Mouse (Mus musculus) skeletal muscle tissue, adult 2 months (tissue): ENCODE data around the gene Btbd2.

Experiments used
- DNase-seq: peaks from one replicate; pipeline ENCODE4 v3.0.0-alpha.2; 2012; ENCODE audit warnings: low read depth, low spot score

Gene Btbd2

DNA sequence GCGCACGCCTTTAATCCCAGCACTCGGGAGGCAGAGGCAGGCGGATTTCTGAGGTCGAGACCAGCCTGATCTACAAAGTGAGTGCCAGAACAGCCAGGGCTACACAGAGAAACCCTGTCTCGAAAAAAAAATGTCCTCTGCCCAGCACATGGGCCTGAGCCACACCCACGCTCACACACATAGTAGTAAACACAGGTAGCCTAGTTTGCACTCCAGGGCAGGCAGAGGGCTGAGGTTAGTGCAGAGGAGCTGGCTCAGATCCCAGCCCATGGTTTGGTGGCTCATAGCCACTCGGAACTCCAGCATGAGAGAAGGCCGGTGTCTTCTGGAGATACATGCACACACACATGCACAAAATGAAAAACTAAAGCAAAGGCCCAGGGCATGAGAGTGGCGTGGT, 9.9 kb downstream of the Btbd2 start:
- DNase-seq = no peak

GRCm38 (mm10) chr10:80635345-80635744, 21.5 kb downstream of the Btbd2 start:
- no peak for DNase-seq

DNA sequence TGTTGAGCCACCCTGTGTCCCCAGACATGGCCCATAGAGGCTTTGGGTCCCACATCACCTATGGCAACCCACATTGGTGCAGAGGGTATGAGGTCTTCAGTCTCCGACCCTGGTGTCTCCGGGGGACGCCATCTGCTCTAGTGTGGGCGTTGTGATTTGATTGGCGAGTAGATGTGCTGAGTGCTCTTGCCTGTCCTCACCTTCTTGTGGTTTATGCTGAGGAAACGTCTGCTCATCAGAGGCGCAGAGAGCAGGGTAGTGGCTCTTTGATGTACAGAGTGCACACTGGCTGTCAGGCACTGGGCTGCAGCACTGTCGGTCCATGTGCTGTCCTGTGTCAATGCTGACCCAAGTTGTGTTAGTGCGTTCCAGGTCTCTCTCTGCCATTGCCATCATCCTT, 27.9 kb downstream of the Btbd2 start:
- DNase-seq = no peak

GRCm38 (mm10) chr10:80627685-80628084, 29.2 kb downstream of the Btbd2 start:
- peak; percentile 37 for DNase-seq

DNA sequence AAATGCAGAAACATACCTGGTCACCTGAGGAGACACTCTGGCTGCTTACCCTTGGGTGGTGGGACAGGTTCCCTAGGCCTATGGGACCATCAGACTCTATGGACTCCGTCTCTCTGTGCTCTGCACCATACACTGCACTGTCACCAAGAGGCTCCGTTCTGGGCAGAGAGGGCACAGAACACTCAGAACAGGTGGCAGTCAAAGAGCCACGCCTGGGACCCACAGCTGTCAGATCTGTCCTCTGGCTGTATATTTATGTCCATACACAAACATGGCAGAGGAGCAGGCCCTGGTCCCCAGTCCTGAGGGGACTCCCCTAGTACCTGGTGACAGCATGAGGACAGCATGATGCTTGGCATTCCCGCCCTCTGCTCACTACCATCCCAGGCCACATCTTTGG, 31.1 kb downstream of the Btbd2 start:
- DNase-seq = no peak

- peak; percentile 47 for DNase-seq
Observed at GRCm38 (mm10) chr10:80623457-80624191, 33.2 kb downstream of the Btbd2 start.

DNA sequence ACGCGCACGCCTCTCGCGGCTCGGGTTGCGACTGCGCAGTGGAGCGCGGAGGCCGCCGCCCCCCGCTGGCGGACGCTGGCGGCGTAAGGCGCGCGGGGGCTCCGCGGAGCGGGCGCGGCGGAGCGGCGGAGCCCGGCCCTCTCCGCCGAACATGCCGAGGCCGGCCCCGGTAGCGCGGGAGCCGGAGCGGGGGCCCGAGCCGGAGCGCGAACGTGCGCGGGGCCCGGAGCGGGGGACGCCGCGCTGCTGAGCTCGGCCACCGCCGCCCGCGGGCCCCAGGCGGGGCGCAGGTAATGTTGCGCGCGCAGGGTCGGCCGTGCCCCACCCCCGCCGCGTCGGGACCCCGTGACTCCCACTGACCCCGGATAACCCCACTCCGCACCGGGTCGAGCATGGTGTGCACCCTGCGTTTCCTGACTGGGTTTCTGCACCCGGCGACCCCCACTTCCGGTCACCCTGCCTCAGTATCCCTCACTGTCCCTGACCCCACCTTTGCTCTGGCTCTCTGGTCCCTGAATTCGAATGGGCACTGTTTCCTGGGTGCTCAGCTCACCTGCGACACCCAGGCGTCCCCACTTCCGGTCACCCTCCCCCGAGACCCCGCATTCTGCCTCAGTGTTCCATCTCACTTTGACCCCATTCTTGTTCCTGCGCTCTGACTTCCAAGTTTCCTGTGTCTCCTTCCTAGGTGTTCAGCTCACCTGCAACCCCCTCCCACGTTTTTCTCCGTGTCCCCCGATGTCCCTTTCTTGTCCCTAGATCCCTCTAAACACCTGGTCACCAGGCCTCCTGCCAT, 34.0 kb downstream of the Btbd2 start, which contains the start of gene Csnk1g2:
Gene Csnk1g2 (plus strand): TSS at position 178 of the 796 bp plus-strand sequence.
- DNase-seq = peak; percentile 43

- DNase-seq = peak; percentile 100
Observed at GRCm38 (mm10) chr10:80621940-80622660, 34.8 kb downstream of the Btbd2 start.

DNA sequence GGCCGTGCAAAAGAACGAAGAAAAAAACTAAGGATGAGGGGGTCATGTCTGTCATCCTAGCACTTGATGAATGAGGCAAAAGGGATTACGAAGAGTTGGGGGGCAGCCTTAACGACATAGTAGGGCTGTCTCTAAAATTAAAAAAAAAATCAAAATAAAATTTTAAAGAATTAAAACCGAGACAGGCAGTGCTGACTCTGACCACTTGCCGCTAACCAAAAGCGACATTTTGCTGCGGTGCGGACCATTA, 35.3 kb downstream of the Btbd2 start:
- no peak for DNase-seq

DNA sequence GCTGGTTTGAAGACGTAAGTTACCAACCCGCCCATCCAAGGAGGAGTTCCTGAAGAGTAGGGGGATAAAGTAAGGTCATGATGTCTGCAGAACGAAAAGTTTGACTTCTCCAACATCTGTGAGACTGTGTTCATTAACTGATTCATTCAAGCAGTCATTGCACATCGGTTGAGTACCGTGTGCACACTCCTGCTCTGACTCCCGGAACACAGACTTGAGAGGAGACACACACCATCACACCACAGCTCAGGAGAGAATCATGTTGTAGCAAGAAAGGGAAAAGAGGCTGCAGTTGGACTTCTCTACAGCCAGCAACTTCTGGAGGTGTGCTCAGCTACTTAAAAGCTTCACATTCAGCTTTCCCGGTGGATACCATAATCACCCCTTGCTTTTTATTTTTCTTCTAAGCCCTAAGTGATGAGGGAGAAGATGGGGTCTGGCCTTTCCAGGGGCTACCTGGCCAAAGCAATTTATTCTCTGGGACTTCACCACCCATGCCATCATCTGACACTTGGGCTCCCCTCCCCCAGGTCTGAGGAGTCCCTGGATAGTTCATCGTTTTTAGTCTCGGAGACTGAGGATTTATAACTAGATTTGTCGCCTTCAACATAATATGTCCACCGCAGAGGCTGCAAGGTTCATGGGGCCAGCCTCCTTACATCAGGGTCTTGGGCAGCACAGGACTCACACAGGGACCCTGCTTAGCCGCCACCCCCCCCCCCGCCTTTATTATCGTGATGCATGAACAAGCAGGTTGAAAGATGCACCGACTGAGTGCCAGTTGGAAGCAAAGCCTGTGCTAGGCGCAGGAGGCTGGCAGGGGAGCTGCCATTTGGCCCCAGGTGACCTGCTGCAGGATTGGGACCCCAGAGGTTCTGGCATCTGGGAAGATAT, 35.8 kb downstream of the Btbd2 start:
- DNase-seq = no peak

GRCm38 (mm10) chr10:80620365-80620764, 36.5 kb downstream of the Btbd2 start:
- no peak for DNase-seq

DNA sequence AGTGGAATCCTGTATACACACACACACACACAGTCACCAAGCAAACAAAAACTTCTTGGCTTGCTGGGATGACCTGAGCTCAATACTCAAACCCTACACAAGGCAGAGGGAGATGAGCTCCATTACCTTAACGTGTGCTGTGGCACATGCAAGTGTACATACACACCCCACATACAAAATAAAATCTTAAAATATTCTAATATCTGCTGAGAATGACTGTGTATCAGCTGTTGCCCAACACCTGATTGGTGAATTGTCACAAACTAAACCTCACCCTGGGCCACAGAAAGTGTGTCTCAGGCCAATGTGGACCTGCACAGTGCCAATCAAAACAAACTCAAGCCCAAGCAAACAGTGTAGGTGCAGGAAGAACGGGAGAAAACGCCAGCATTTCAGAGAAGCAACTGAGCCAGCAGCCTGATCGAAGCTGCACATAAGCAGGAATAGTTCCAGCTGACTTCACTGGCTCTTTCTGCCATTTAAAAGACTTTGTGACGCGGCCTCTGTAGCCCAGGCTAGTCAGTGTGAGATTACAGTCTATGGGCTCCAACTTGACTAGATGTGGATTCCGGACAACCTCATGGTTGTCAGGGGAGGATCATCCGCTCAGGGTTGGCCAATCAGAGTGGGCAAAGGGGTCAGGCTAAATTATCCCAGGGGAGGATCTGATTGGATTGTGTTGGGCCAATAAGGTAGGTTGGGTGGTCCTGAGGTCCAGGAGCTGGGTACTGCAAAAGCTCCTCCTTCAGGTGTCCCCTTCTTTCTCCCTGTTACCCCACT, 37.2 kb downstream of the Btbd2 start:
- no peak for DNase-seq

DNA sequence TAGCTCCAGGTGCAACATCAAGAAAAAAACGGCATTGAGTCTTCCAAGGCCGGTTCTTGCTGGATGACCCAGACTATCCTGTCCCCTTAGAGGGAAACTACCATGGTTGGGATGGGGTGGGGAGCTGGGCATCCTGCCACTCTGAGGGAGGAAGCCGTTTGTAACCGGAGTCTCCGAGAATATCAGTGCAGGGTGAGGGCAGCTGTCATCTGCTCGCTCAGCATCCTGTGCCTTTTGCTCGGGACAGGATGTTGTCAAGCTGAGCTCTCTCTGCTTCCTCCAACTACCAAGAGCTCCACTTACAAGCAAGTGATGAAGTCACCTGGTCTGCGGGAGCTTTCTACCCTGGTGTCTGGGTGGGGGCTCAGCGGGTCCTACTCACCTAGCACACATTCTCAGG, 38.7 kb downstream of the Btbd2 start:
- peak; percentile 52 for DNase-seq

GRCm38 (mm10) chr10:80614351-80614750, 42.5 kb downstream of the Btbd2 start:
- DNase-seq = no peak

DNA sequence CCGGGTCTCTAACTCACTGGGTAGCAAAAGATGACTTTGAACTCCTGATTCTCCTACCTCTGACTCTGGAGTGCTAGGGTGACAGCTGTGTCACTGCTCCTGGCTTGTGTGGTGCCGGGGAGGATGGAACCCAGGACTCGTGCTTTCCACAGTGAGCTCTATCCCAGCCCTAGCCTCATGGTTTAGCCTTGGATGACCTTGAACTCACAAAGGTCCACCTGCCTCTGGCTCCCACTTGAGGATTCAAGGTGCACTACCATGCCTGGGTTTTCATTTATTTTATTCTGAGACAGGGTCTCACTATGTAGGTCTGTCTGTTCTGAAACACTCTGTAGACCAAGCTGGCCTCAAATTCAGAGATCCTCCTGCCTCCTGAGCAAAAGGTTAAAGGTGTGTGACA, 43.0 kb downstream of the Btbd2 start:
- no peak for DNase-seq

DNA sequence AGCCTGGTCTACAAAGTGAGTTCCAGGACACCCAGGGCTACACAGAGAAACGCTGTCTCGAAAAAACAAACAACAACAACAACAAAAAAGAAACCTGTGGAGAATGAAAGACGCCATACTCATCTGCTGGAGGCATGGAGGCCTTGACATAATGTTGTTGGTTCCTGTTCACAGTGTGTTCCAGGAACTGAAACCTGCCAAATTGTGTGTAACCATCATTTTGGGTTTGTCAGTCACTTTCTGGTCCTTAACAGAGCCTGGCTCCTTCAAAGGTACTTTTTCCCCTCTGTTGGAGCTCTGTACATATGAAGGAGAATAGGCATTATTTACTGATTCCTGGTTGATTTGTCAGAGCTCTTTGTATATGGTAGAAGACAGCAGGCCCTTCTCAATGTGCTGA, 45.0 kb downstream of the Btbd2 start:
- no peak for DNase-seq

GRCm38 (mm10) chr10:80611024-80611423, 45.8 kb downstream of the Btbd2 start:
- no peak for DNase-seq

GRCm38 (mm10) chr10:80610116-80610785, 46.6 kb downstream of the Btbd2 start:
- DNase-seq = no peak

DNA sequence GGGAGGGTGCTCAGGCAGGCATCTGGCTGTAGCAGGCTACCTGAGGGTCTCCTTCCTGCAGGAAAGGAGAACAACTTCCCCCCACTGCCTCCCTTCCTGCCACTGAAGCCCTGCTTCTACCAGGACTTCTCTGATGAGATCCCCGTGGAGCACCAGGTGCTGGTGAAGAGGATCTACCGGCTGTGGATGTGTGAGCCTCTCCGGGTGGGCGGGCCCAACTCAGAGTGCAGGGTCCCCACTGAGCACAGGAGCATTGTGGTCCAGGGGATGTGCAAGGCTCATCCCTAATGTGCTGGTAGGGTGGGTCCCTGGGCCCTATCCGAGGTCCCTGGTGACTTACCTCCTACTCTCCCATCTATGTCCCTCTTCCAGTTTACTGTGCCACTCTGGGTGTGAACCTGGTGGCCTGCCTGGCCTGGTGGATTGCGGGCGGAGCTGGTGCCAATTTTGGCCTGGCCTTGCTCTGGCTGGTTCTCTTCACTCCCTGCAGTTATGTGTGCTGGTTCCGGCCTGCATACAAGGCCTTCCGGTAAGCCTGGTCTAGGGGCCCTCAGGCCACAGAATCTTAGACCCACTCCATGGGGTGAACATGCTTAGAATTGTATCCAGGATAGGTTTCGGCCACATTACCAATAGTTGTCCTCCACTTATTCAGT, 47.5 kb downstream of the Btbd2 start:
- DNase-seq = no peak

- no peak for DNase-seq
Observed at GRCm38 (mm10) chr10:80608435-80608834, 48.4 kb downstream of the Btbd2 start.
